Mouse (Mus musculus) liver, adult 2 months (tissue): ENCODE data around the gene Kcnq1.

ENCODE experiments used
- CTCF ChIP-seq: fragments of 200-500 bp; IDR thresholded peaks from 2 replicates; pipeline ENCODE4 v1.5.1; 2011; ENCODE audit warnings: low read depth, low read length, control low read depth
- POLR2A ChIP-seq: fragments of 200-500 bp; IDR thresholded peaks from 2 replicates; pipeline ENCODE4 v1.6.1; 2011; ENCODE audit warnings: low read length, control low read depth; ENCODE audit not compliant: insufficient read depth; ENCODE audit errors: extremely low read depth

GRCm38 (mm10) chr7:143073086-143073485 lies 33.1 kb upstream of the Kcnq1 start:
- peak; percentile 47; the same call in 1 of the 2 replicates for TF ChIP-seq CTCF
- no peak for TF ChIP-seq POLR2A
